Mouse (Mus musculus) limb, embryonic 15.5 days (tissue): ENCODE results near the gene Tulp3. TPM values are rescaled to one million over a fixed set of nuclear protein-coding genes. Genes with fewer than 3 reads are reported as not detected.

ENCODE experiments used
- ATAC-seq: fragments of 200-750 bp; cut with Nextera tagmentation; 2 replicates; pipeline ENCODE4 v1.8.0; 2017; ENCODE audit warnings: low read depth, moderate TSS enrichment; ENCODE audit not compliant: insufficient number of reproducible peaks, low FRiP score, low TSS enrichment
- H3K27ac ChIP-seq: fragments of 300-500 bp; sonication (generic); 2 replicates; pipeline ENCODE4 v1.5.1; 2015; ENCODE audit warnings: moderate library complexity, mild to moderate bottlenecking, inconsistent platforms
- H3K27me3 ChIP-seq: fragments of 300-500 bp; sonication (generic); 2 replicates; pipeline ENCODE4 v1.6.1; 2015; ENCODE audit warnings: inconsistent platforms
- H3K36me3 ChIP-seq: fragments of 300-500 bp; sonication (generic); 2 replicates; pipeline ENCODE4 v1.6.1; 2015; ENCODE audit warnings: inconsistent platforms
- H3K4me1 ChIP-seq: fragments of 300-500 bp; sonication (generic); 2 replicates; pipeline ENCODE4 v1.6.1; 2015; ENCODE audit warnings: inconsistent platforms
- H3K4me2 ChIP-seq: fragments of 300-500 bp; sonication (generic); 2 replicates; pipeline ENCODE4 v1.6.1; 2015; ENCODE audit warnings: mild to moderate bottlenecking, inconsistent platforms
- H3K4me3 ChIP-seq: fragments of 300-500 bp; sonication (generic); 2 replicates; pipeline ENCODE4 v1.5.1; 2015; ENCODE audit warnings: mild to moderate bottlenecking, inconsistent platforms
- H3K9ac ChIP-seq: fragments of 300-500 bp; sonication (generic); 2 replicates; pipeline ENCODE4 v1.6.1; 2015; ENCODE audit warnings: inconsistent platforms
- H3K9me3 ChIP-seq: fragments of 300-500 bp; sonication (generic); 2 replicates; pipeline ENCODE4 v1.6.1; 2016; ENCODE audit warnings: inconsistent platforms
- WGBS: fragments of 180-500 bp; shearing (Covaris S2); methylation state at CpG from one replicate; pipeline ENCODE4 v1.1.7; 2015; 5-methylcytosine and 5-hydroxymethylcytosine counted together
- polyA plus RNA-seq: library from polyadenylated mRNA; unstranded; fragments of >200 nt; fragmentation: Nextera tagmentation; extraction: Ambion mirVana; gene quantifications from 2 replicates; pipeline ENCODE4 v1.2.1, GENCODE M21; 2015

Gene Tulp3
- polyA plus RNA-seq, 1 experiment from 2014 or later, result 19.7 TPM

DNA sequence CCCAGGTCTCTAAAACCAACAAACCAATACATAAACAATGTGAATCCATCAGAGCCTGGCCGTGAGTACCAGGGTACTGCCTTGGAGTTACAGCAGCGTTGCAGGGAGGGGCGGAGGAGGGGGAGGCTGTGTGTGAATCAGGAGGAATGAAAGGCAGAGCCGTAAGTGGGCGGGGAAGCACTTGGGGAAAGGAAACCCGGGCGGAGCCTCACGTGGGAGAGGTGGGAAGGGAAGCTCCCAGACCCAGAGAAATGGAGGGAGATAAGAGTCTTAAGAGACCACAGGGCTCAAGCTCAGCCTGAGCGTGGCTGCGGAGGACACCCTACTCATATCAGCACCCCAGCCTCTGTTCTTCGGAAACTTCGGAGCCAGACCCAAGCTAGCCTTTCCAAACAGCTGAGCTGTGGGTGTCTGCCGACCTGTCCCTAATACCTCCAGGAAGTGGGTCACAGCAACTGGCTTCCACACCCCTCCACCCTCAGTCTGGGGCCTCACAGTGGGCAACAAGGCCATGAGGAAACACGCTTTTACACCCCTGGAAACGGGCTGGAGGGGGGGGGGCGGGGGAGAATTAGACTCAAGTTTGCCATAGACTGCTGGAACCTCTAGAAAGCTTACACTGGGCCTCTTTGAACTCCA lies 69.7 kb downstream of the Tulp3 start:
- H3K9ac ChIP-seq, result 0 out of 2 replicates have a peak overlapping the region, but pooled peaks have one; percentile 17
- H3K36me3 ChIP-seq, result no peaks in the 10 kb centered on the region
- WGBS, result 9% methylated on average over 16 of the region's 16 CpGs
- H3K4me1 ChIP-seq, result peaks cover 14% of the 10 kb centered on the region
- peak overlapping the region; percentile 30 for H3K4me3 ChIP-seq
- no peaks in the 10 kb centered on the region for H3K9me3 ChIP-seq
- H3K4me2 ChIP-seq, result peak overlapping the region; percentile 59
- H3K27me3 ChIP-seq, result no peaks in the 10 kb centered on the region
- no peak overlapping the region for H3K27ac ChIP-seq
- no peak for ATAC-seq

DNA sequence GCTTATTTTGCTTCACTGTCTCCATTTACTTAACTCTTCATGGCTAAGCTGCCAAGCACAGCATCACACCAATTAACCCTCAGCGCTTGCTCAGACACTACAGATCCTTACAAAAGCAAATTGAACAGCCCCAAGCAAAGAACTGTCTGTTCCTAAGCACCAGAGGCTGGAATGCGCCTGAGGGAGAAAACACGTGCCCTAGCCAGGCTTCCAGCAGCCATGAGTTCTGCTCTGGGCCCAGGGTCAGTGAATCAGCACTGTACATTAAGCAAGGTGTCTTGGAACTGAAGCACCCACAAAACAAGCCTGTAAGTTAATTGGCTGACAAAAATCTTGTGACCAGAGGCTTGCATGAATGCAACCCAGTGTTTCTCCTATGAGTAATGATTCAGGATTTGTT lies 73.5 kb downstream of the Tulp3 start:
- H3K36me3 ChIP-seq, result no peaks in the 10 kb centered on the region
- H3K27me3 ChIP-seq, result no peaks in the 10 kb centered on the region
- 42% methylated on average over 3 of the region's 3 CpGs for WGBS
- no peak for ATAC-seq
- H3K4me1 ChIP-seq, result peaks cover 30% of the 10 kb centered on the region
- H3K4me2 ChIP-seq, result no peak overlapping the region
- no peak overlapping the region for H3K27ac ChIP-seq
- no peak overlapping the region for H3K4me3 ChIP-seq
- no peaks in the 10 kb centered on the region for H3K9me3 ChIP-seq
- no peak overlapping the region for H3K9ac ChIP-seq

DNA sequence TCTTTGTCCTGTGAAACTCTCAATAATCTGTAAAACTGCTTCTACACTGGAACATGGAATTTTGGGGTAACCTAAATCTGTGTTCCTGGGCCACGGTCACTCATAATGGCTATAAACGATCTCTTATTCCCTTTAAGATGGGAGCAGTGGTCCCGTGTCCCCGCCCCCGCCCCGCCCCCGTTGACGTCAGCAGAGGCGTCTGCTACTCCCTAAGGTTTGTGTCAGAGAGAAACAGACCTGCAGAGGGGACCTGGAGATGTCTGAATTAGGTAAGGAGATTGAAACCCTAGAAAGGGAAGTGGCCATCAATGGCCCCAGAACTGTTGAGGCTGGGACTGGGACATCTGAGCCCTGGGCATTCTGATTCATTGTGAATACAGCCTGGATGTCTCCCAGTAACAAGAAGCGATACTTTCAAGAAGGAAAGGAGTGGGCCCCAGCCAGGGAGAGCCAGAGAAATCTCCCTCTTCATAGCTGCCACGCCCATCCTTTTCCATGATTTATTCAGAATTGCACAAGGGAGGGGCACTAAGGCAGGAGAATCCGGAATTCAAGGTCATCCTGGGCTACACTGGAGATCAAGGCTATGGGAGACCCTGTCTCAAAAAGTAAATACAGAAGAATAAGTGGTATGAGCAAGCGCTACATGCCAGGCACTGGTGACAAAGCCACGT lies 75.0 kb downstream of the Tulp3 start:
- 51% methylated on average over 14 of the region's 14 CpGs for WGBS
- no peak overlapping the region for H3K27ac ChIP-seq
- no peak for ATAC-seq

DNA sequence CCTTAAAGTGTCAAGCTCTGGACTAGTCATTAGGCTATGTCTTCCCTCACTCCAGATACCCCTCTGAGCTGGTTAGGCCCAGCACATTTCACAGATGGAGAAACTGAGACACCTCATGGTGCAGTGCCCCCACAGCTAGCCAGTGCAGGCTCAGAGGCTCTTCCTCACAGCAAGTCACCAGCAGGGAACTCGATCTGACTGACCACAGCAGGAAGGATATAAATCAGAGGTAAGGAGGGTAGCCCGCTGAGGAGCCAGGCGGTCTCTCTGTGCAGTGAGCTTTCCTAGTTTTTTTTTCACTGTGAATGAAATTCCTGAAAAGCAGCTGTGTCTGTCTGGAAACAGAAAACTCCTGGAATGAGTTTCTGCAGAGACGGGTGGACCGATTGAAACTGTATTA lies 76.0 kb downstream of the Tulp3 start:
- no peak overlapping the region for H3K9ac ChIP-seq
- no peaks in the 10 kb centered on the region for H3K27me3 ChIP-seq
- no peak overlapping the region for H3K4me3 ChIP-seq
- H3K27ac ChIP-seq, result no peak overlapping the region
- no peaks in the 10 kb centered on the region for H3K36me3 ChIP-seq
- no peaks in the 10 kb centered on the region for H3K9me3 ChIP-seq
- no peak overlapping the region for H3K4me2 ChIP-seq
- ATAC-seq, result no peak
- WGBS, result 21% methylated on average over 5 of the region's 5 CpGs
- peaks cover 21% of the 10 kb centered on the region for H3K4me1 ChIP-seq

More for the DNA sequence above, 75.0 kb downstream of the Tulp3 start:
- Histone ChIP-seq H3K27me3 (no peaks in the 10 kb centered on the region), H3K9me3 (no peaks in the 10 kb centered on the region), H3K4me3 (no peak overlapping the region), H3K4me2 (no peak overlapping the region), H3K4me1 (peaks cover 21% of the 10 kb centered on the region), H3K9ac (no peak overlapping the region), H3K36me3 (no peaks in the 10 kb centered on the region)

DNA sequence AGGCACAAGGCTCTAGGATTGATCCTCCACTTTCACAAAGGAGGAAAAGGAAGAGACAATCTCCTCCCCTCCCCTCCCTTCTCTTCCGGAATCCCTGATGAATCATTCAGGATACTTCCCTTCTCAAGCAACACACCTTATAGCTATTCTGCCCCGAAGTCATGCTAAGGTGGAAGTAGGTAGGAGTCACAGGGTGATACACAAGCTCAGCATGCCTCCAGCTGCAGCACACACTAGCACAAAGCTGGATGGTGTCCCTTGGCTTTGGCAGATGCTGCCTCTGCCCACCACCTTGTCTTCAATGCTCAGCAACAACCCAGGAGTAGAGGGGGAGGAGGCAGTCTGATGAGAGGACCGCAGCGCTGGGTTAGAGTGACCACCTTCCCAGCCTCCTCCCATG lies 76.6 kb downstream of the Tulp3 start:
- no peaks in the 10 kb centered on the region for H3K36me3 ChIP-seq
- H3K4me1 ChIP-seq, result peaks cover 21% of the 10 kb centered on the region
- no peaks in the 10 kb centered on the region for H3K9me3 ChIP-seq
- H3K27ac ChIP-seq, result no peak overlapping the region
- H3K4me3 ChIP-seq, result no peak overlapping the region
- no peaks in the 10 kb centered on the region for H3K27me3 ChIP-seq
- no peak overlapping the region for H3K9ac ChIP-seq
- ATAC-seq, result no peak
- H3K4me2 ChIP-seq, result no peak overlapping the region
- WGBS, result 68% methylated on average over 4 of the region's 4 CpGs

DNA sequence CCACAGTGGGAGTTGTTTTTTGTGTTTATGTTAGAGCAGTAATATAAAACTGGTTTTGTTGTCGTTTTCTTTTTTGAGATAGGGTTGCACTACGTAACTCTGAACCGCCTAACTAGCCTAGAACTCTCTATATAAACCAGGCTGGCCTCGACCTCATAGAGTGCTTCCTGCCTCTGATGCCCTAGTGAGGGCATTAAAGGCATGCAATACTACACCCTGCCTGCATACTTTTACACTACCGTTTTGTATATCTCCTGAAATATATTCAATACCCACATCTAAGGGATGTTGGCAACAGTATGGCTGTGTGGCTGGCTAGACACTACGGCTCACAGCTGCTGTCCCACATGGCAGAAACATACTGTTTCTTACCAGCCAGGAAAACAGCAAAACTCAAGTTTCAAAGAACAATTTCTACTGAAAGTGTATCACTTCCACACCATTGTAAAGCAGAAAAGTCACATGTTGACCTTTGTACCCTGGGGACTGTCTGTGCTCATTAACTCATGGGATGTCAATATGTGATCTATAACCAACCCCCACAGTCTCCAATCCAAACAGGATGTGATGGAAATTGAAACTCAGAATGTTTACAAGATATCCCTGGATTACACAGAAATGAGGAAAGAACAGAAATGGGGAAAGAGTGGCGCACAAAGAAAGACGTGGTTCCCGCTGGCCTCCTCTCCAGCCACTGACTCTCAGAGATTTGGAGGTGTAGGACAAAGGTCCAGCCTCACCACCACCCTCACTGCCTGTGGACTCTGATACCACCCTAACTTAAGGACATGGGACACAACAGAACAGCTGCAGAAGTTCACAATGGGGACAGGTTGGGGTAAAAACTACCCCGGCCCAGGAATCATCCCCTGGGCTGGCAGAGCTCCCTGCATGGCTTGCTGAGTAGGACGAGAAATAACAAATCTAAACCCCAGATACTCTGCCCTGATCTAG lies 78.2 kb downstream of the Tulp3 start:
- no peak for ATAC-seq
- H3K36me3 ChIP-seq, result no peaks in the 10 kb centered on the region
- no peaks in the 10 kb centered on the region for H3K27me3 ChIP-seq
- H3K27ac ChIP-seq, result no peak overlapping the region
- no peaks in the 10 kb centered on the region for H3K9me3 ChIP-seq
- H3K9ac ChIP-seq, result no peak overlapping the region
- 68% methylated on average over 11 of the region's 11 CpGs for WGBS
- no peak overlapping the region for H3K4me3 ChIP-seq
- no peak overlapping the region for H3K4me2 ChIP-seq
- peaks cover 21% of the 10 kb centered on the region for H3K4me1 ChIP-seq

DNA sequence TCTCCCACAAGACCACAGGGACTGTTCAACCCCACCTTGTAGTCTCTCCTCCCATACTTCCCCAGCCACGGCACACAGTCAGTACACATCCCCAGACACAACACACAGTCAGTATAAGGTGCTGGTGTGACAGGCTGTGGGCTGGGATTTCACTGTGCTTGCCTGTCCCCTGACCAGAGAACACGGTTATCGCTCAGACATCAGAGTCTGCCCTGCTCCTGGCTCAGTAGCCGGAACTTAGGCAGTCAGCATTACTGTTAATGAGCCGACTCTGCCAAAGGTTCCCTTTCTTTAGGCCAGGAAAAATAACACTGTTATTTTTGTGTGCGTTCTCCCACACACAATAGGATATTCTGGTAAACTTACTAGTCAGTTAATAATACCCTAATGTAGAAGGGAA lies 79.3 kb downstream of the Tulp3 start:
- Histone ChIP-seq H3K36me3 (no peaks in the 10 kb centered on the region), H3K4me1 (peaks cover 21% of the 10 kb centered on the region), H3K9ac (no peak overlapping the region), H3K27ac (no peak overlapping the region), H3K4me2 (no peak overlapping the region), H3K27me3 (no peaks in the 10 kb centered on the region), H3K9me3 (no peaks in the 10 kb centered on the region), H3K4me3 (no peak overlapping the region)
- ATAC-seq, result no peak
- WGBS, result 85% methylated on average over 6 of the region's 6 CpGs

DNA sequence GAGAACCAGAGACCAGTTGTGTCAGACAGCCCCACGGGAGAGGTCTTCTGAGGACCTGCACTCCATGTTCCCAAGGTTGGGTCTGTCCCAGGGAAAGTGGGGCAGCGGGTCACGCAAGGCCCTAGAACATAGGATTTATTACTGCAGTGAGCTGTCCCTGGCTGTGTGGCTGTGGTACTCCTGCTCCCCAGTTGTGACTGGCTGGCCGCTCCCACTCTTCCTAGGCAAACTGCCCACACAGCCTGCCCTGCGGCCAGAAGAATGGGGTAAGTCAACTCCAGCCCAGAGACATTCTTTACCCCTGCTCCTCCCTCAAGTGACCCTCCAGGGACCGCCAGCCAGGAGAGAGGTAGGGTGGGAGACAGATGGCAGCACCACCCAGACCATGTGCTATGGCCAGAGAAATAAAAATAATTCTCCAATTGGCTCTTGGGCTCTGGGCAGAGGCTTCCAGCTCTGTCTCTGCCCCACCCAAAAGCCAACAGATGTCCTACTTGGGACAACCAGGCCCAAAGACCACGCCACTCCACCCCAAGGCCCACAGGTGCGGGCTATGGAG lies 80.1 kb downstream of the Tulp3 start:
- H3K4me3 ChIP-seq, result no peak overlapping the region
- H3K27me3 ChIP-seq, result no peaks in the 10 kb centered on the region
- H3K36me3 ChIP-seq, result no peaks in the 10 kb centered on the region
- no peaks in the 10 kb centered on the region for H3K9me3 ChIP-seq
- whole genome bisulfite sequencing, result 81% methylated on average over 8 of the region's 8 CpGs
- 0 out of 2 replicates have a peak overlapping the region, but pooled peaks have one; percentile 1 for H3K27ac ChIP-seq
- no peak overlapping the region for H3K4me2 ChIP-seq
- H3K9ac ChIP-seq, result no peak overlapping the region
- peak; percentile 53; the same call in 1 of the 2 replicates for ATAC-seq
- peaks cover 18% of the 10 kb centered on the region for H3K4me1 ChIP-seq

DNA sequence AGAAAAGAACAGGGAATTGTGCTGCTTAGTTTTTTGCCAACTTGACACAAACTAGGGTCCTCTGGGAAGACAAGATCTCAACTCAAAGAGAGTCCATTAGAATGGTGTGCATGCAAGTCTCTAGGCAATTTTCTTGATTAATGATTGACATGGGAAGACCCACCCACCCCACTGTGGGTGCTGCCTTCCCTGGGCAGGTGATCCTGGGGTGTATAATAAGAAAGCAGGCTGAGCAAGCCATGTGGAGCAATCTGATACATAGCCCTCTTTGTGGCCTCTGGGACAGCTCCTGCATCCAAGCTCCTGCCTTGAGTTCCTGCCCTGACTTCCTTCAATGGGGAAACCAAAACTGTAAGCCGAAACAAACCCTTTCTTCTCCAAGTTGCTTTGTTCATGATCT lies 82.1 kb downstream of the Tulp3 start:
- no peak overlapping the region for H3K27ac ChIP-seq
- H3K4me1 ChIP-seq, result peaks cover 4% of the 10 kb centered on the region; the same call in 1 of the 2 replicates
- WGBS, result 84% methylated on average over 1 of the region's 1 CpGs
- no peak for ATAC-seq
- H3K27me3 ChIP-seq, result no peaks in the 10 kb centered on the region
- no peak overlapping the region for H3K9ac ChIP-seq
- H3K4me2 ChIP-seq, result no peak overlapping the region
- H3K4me3 ChIP-seq, result no peak overlapping the region
- H3K36me3 ChIP-seq, result no peaks in the 10 kb centered on the region
- H3K9me3 ChIP-seq, result no peaks in the 10 kb centered on the region

DNA sequence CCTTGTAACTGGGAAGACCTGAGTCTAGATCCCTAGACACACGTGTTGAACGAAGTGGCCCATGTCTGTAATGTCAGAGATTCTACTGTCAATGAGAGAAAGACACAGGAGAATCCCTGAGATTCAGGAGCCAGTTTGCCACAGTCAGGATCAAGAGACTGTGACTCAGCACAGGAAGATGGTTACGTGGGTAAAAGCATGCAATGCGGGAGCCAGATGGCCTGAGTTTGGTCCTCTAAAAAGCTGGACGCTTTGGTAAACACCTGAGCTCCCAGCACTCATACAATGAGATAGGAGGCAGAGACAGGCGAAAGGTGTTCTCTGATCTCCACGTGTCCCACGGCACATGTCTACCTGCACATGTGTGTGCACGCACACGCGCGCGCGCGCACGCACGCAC lies 82.9 kb downstream of the Tulp3 start:
- Histone ChIP-seq H3K4me2 (no peak overlapping the region), H3K4me1 (peaks cover 4% of the 10 kb centered on the region; the same call in 1 of the 2 replicates), H3K27me3 (no peaks in the 10 kb centered on the region), H3K4me3 (no peak overlapping the region), H3K36me3 (0 out of 2 replicates have a peak, but pooled peaks cover 2% of the 10 kb centered on the region), H3K9ac (no peak overlapping the region), H3K9me3 (no peaks in the 10 kb centered on the region), H3K27ac (no peak overlapping the region)
- ATAC-seq, result no peak
- WGBS, result 93% methylated on average over 17 of the region's 17 CpGs
